Mouse (Mus musculus) gastrocnemius, adult 18-20 months (tissue): ENCODE data around the gene Nsun2. TPM values are rescaled to one million over a fixed set of nuclear protein-coding genes. Genes with fewer than 3 reads are reported as not detected.

ENCODE experiments used
- DNase-seq: peaks from one replicate; pipeline ENCODE4 v3.0.0; 2021; ENCODE audit warnings: low spot score
- long read RNA-seq, 2 experiments: library from polyadenylated mRNA; stranded (forward); transcript quantifications; one replicate each; pipeline ENCODE4 v2.0.0; 2021
- total RNA-seq, 2 experiments: library from RNA; stranded (reverse); gene quantifications; 2 replicates each; pipeline ENCODE4 v1.2.3; 2021

Gene Nsun2
- 10 to 100 TPM; 42.4 to 46.5 TPM for total RNA-seq
- long read RNA-seq, experiment 1, full-length matches to known transcripts, result 134 of 149 reads
- long read RNA-seq, experiment 1, partial matches to known transcripts, result 7 of 149 reads
- long read RNA-seq, experiment 1, other reads (novel, unspliced or antisense), result 8 of 149 reads
- long read RNA-seq, experiment 2, transcript Nsun2-202 (19 exons, 2,834 nt), result major isoform, 107 of 121 reads
- long read RNA-seq, experiment 2, partial matches to known transcripts, result 5 of 121 reads
- long read RNA-seq, experiment 2, other reads (novel, unspliced or antisense), result 9 of 121 reads

DNA sequence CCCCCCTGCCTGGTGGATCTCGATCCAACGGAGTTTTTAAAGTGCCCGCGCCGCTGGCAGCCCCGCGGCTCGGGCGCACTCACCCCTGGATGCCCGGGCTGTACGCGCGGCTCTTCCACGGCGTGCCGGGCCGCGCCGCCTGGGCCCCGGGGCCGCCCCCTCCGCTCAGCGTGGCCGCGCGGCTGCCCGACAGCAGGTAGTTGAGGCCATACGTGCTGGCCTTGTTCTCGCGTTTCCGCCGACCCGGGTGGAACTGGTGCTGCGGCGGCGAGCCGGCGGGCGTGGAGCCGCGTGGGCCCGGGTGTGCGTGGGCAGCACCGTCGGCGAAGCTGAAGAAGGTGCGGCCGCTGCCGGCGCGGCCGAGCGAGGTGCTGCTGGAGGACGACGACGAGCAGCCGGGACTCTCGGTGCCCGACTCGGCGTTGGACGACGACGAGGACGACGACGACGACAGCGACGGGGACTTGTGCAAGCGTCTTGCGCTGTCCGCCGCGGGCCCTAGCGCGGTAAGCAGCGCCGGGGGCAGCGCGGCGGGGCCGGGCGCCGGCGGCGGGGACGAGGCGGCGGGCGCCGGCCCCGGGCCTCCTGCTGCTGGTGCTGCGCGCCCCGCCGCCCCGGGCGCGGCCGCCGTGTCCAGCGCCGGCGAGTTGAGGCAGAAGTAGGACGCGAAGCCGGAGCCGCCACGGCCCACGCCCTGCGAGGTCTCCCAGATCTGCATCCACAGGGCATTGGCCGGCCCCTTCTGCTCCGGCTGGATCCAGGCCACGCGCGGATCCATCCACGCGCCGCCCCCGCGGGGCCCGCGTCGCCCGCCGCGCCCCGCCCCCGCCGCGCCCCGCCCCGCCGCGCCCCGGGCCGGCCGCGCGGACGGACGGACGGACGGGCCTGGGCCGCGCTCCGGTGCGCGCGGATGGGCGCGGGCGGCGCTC lies at the start of gene Nsun2:
Gene Nsun2, plus strand, starts transcription at position 342 of the 929 bp plus-strand sequence.
- peak; percentile 48 for DNase-seq

DNA sequence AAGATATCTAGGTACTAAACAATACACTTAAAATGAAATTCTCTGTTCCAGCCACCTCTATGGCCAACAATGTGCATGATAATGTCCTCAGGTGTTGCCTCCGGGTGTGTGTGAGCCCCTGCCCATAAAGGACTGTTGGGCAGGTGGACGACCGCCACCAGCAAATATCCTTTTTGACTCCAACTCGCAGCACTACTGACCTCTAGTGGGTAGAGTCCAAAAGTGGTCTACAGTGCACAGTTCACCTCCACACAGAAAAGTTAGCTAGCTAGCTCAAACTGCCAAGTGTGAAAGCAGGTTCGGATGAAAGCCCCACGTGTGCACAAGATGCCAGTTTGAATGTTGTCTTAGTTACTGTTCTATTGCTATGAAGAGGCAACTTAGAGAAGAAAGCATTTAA lies 48.2 kb upstream of the Nsun2 start:
- peak; percentile 14 for DNase-seq

DNA sequence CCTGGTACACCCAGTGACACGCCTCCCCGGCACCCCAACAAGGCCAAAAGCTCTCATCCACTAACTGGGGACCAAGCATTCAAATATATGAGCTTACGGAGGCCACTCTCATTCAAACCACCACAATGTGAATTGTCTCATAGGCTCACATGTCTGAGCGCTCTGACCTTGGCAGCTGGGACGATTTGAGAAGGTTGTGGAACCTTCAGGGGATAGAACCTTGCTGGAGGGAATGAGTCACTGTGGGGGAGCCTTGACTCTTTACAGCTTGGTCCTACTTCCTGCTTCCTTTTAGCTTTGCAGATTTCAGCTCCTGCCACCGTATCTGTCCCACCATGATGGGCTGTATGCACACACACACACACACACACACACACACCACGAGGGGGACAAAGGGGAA lies 47.7 kb upstream of the Nsun2 start:
- DNase-seq, result no peak

DNA sequence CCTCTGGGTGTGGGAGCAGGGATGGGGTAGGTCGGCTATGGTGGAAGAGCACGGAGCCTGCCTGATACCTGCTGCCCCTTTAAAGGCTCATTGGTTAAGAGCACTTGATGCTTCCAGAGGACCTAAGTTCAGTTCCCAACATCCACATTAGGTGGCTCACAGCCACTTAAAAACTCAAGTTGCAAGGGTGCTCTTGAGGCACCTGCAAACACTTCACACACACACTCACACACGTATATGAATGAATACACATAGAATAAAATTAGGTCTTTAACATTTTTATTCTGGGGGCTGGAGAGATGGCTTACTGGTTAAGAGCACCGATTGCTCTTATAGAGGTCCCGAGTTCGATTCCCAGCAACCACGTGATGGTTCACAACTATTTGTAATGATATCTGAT lies 46.4 kb upstream of the Nsun2 start:
- DNase-seq, result no peak

DNA sequence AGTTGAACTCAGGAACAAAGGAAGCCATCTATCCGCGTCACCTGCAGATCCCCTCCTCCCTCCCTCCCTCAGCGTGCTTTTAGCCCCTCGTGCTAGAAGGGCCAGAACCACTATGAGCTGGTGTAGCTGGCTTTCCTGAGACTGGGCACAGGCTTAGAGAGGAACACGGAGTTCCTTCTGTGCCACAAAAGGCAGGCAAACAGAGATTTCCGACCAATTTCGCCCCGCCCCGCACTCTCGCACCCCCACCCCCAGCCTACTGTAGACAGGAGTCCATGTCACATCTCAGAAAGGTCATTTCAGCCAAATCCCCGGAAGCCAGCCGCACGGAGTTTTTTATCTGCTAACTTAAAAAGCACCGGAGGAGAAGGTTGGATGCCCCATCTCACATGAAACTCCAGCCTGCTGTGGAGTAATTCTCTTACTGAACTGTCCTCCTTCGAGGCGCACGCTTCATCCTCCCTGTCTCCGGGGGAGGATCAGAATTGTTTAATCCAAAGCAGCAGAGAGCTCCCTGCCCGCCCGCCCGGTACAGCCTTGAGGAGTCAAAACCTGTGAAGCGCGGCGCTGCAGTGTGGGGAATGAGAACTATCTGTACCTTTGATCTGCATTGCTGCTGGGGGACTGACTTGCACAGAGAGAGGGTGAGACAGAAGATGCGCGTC lies 45.8 kb upstream of the Nsun2 start:
- no peak for DNase-seq

DNA sequence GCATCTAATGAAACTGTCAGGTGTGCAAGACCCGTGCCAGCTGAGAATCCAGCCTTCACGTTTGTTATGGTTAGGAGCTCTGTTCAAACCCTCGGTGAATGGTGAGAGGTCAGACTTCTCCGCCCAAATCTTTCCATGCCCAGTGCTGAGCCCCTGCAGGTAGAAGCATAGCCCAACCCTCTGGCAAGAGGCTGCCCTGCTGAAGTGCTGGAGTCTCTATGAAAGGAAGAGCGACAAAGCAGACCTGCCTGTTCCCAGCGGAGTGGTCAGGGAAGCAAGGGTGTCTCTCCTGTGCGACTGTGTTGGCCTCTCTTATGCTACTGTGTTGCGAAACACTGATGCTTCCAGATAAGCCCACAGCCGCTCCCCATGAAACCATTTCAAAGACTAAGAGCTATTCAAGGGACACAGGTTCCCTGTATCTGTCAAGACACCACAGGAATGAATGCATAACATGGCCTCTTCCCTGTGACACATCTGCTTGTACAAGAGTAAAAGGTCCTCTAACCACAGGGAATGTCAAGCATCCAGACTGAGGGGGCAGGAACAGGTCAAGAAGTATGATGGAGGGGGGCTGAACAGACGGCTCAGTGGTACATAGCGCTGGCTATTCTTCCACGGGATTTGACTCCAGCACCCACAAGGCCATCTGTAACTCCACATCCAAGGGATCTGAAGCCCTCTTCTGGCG lies 44.8 kb upstream of the Nsun2 start:
- DNase-seq, result no peak

DNA sequence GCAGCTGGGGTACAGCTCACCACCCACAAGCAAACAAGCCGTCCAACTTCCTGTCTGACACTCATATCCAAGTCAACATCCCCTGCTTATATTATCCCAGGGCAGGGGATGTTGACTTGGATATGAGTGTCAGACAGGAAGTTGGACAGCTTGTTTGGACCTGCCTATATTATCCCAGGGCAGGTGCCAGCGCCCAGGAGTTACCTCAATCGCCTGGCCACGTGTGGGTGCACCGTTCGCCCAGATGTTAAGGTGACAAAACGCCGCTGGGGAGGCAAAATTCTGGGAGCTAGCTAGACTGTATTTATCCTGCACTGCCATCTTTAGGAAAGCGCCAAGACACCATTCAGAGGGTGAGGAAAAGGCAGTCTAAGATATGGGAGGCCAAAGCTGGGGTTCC lies 43.8 kb upstream of the Nsun2 start:
- no peak for DNase-seq

DNA sequence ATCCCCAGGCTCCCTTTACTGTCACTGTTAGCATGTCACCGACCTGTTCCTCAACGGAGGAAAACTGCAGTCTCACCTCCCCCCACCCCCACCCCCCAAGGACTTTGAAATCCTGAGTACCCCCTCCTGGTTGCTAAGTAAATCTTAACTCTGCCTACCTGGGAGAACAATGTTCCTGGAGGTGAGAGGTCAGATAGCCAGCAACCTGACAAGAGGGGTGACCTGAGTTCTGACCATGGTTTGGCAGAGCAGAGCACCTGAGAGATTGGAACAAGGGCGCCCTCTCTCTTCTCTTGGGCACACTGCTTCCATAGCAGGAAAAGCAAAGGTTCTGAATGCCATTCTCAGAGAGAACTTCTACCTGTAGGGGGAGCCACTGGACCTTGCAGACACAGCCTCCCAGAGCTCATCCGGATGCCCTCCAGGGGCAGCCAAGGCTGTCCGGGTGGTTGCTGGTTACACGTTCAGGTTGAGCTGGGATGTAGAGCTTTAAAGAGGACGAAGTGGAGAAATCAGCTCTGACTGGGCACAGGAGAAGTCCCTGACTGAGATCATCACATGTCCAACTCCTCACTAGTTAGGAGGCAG lies 40.6 kb upstream of the Nsun2 start:
- peak; percentile 56 for DNase-seq

DNA sequence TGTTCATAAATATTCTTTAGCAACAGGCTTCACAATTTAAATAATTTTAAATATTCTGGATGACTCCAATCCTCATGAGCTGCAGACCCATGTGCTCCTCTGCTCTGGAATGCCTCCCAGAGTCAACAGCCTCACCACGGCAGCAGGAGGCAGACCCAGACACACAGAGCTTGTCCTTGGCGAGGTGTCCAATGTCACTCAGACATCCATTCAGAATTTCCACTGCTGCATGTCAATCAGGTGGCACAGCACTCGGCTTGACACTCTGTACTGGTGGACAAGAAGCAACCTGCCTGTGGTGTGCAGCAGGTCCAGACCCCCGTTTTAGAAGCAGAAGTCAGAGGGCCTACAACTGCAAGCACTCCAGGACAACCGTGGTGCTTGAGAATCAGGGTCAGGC lies 35.3 kb upstream of the Nsun2 start:
- DNase-seq, result no peak

DNA sequence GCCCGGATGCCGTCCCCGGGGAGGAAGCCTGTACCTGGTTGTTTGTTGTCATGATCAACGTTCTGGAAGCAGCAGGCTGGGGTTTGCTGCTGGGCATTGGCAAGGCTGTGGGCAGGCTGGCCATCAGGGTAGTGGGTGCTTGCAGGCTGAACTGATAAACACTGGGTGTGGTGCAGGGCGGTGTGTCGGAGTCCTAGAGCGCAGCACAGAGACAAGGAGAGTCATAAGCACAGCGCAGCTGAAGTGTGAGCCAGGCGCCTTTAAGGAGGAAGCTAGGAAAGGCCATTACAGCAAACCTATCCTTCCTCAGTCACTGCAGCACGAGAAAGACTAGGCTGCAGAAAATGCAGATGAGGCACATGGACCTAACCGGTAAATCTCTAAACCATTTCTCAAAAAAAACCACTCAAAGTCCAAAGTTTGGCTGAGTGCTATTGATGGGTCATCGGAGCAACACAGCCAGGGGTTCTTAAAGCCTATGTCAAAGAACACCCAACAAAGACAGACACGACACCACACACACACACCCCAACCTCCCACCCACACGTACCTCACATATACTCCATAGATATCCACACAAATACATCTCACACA lies 31.3 kb upstream of the Nsun2 start:
- DNase-seq, result no peak

DNA sequence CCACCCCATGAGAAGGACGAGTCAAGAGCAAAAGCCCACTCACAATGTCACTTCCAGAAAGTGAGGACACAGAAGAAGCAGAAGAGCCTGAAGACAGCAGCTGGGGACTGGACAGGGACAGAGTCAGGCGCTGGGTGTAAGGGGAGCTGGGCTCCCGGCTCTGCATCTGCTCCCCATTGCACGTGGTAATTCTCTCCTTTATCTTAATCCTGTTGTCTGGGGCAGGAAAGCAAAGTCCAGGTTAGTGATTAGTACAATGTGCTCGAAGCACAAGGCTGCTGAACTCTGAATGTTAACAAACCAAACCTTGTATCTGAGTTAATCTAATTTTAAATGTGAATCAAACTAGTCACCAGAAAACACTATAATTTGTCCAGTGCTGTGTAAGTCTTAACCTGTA lies 30.7 kb upstream of the Nsun2 start:
- no peak for DNase-seq

DNA sequence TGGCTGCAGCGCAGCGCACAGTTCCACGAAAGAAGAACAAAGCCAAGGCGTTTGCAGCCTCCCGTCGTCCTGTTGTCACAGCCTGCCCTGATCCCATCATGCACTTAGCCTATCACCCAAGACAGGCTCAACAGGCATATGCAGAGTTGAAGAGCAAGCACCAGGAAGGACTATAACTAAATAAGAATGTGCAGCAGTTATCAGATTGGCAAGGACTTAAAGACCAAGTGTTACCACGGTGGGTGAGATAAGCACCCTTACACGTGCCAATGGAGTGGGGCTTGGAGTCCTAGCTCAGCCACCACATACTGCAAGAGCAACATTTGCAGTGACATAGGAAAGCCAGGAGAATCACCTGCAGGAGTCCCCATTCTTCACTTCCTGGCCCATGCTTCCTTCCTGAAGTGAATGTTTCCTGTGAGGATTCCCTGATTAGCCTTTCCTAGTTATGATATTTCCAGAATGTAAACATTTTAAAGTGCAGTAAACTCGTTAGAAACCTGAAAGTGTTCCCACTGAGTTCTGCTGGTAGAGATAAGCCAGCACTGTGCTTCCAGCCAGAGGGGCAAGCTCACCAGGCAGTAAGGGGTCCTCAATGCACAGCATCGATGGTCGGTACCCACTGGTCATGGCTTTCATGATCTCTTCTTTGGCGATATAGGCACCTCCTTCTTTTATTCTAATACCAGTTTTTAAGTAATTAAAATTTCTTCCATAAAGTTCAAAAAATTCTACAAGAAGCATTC lies 27.0 kb upstream of the Nsun2 start:
- no peak for DNase-seq

DNA sequence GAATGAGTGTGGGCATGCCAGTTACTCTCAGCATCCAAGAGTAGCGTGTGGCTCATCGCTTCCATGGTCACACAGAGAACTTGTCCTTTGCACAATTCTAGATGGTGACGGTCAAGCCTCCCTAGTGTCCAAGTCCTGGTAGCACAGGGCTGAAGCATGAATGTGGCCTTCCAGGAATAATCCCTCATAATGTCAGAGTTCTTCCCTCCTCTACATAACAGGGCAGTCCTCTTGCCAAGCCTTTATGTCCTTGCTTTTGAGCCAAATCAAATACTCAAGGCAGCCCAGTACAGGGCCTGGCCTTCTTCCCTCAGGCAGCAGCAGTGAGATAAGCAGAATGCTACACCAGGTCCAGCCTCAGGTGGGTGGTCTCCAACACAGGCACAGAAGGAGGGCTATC lies 25.9 kb upstream of the Nsun2 start:
- no peak for DNase-seq

DNA sequence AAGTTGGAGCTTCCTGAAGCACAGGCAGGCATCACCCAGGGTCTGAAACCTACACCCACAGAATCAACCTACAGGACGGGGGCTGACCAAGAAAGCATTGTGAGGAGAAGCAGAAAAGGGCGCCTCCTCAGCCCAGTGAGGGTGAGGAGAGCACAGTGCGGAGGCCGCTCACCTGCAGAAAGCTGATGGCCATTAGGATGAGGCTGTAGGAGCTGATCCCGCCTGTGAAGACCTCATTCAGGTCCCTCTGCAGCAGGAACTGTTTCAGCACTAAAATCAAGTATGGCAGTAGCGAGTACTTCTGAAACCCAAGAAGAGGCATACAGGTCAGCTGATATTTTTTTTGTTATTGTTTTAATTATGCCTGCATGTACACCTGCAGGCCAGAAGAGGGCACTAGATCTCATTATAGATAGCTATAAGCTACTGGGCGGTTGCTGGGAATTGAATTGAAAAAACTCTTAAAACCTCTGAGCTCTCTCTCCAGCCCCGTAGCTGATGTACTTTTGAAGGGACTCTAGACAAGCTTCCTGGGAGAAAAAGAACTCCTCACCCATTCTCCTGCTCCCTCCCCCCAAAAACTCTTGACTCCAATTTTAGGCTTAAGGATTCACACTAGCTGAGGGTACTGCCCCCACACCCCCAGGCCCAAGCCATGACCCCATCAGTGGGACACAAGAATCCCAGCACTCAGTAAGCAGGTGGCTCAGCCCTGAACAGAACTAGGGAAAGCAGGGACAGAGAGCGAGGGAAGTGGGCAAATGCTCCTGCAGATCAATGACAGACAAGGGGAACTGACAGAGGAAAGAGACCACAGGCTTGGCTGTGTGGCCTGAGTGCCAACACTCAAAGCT lies 23.9 kb upstream of the Nsun2 start:
- peak; percentile 38 for DNase-seq

DNA sequence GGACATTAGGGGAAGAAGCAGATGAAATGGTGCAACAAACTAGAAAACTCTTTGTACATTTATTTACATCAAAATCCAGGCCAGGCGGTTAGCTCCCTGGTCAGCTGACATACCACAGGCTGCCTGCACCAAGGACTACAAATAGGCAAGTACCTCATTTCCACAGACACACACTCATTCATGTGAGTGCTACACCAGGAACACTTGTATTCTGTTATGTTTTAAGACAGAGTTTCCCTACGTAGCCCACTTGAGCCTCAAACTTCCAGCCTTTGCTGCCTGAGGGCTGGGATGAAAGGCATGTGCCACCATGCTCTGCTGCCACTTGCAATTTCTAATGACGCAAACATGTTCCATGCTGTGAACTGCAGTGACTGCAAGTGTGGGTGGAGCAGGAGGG lies 18.5 kb upstream of the Nsun2 start:
- DNase-seq, result no peak

DNA sequence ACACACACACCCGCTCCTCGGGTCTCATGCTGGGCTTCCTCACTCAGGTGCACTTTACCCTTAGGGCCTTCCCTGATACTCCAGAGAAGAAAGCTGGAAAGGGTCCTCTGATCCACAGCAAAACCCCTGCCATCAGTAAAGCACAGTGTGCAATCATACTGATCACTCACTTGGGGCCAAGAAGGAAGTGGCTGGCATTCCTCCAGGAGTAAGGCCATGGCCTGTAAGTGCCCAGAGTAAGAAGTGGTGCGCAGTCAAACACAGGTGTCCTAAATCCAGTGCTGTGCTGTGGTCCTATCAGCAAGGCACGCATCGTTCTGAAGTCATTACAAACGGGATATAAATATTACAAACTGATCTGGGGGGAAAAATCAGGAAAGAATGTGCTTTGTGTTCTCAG lies 16.1 kb upstream of the Nsun2 start:
- DNase-seq, result no peak

DNA sequence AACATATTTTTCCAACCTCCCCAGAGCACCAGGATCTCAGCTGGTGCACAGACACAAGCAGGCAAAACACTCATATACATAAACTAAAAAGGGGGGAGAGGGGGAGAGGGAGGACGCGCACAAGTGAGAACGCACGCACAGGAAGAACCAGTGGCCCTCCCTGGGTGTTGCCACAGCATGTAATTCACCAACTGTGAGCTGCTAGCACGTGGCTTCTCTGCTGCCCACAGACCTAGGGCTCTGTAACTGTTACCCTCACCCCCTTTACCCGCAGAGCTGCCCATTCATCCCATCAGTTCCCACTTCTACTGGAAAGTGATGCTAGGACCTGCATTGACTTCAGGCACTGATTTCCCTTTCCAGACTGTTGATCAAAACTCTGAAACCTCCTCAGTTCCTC lies 14.4 kb upstream of the Nsun2 start:
- DNase-seq, result no peak

DNA sequence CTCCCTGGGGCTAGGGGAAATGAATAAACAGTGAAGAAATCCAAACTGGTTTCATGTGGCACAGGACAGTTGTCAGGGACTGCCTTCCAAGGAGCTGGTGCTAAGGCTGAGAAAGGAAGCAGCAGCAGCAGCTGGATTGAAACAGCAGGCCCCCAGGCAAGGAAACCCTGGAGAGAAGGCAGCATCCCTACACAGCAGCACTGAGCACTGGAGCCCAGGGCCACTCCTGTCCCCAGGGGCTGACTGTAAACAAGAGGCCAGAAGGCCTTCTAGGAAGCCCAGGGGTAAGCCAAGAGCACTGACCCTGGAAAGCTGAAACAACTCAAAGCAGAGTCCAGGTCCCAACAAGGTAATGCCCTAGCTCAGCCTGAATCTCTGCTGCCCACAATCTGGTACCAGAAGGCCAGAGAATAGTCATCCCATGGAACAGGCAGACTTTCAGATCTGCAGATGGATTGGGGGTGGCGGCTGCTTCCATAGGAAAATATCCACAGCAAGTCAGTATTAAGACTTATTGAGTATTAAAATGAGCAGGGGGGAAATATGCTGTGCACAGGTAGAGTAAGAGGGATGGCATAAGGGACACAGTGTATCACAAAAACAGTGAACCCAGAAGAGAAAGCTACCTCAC lies 11.3 kb upstream of the Nsun2 start:
- no peak for DNase-seq
